Mouse (Mus musculus) layer of hippocampus, adult 9-11 months (tissue): ENCODE measurements around the gene Zbbx.

Source experiments
- DNase-seq: peaks from one replicate; pipeline ENCODE4 v3.0.0; 2022

Gene Zbbx

GRCm38 (mm10) chr3:75164838-75165496 is at the start of gene Zbbx:
Gene Zbbx, minus strand, starts transcription at chr3:75165034.
- peak; percentile 69 for DNase-seq

GRCm38 (mm10) chr3:75202808-75203503 is 38.1 kb upstream of the Zbbx start:
- DNase-seq = peak; percentile 8

DNA sequence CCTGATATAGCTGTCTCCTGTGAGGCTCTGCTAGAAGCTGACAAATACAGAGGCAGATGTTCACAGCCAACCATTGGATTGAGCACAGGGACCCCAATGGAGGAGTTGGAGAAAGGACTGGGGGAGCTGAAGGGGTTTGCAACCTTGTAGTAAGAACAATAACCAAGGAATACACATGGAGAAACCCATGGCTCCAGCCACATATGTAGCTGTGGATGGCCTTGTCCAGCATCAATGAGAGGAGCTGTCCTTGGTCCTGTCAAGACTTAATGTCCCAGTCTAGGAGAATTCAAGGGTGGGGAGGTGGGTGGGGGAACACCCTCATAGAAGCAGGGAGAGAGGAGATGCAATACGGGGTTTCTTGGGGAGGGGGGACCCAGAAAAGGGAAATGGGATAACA is 17.8 kb upstream of the Zbbx start:
- DNase-seq = no peak

GRCm38 (mm10) chr3:75141876-75142275 is 23.0 kb downstream of the Zbbx start:
- DNase-seq = no peak

- DNase-seq = peak; percentile 38
Measured at GRCm38 (mm10) chr3:75104867-75105266, 60.0 kb downstream of the Zbbx start.

- DNase-seq = no peak
Measured at GRCm38 (mm10) chr3:75085762-75086161, 79.1 kb downstream of the Zbbx start.

DNA sequence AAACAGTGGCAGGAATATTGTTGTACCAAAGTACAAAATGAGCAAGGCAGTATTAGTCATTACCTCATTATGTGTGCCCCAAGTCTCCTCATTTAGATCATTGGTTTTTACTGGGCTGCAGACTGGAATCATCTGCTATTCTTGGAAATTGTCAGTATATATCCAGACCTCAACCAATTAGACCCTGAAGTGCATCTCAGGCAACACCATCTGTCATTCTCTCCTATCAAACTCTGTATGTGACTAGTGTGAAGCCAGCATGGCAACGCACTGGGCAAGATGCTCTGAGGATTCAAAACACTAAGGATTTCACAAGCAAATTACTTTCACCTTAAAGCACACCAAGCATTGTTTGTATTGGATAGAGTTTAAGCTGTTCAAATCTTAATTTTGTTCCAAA is 85.9 kb downstream of the Zbbx start:
- DNase-seq = peak; percentile 2

- DNase-seq = peak; percentile 17
Measured at GRCm38 (mm10) chr3:75009701-75010100, 155.1 kb downstream of the Zbbx start.
